Mouse (Mus musculus): ENCODE measurements around the gene Pard3b.

- TF ChIP-seq CTCF (IDR thresholded peaks at IDR 0.05; ENCODE audit: low read depth, low read length) (no peak), POLR2A (IDR thresholded peaks at IDR 0.05; ENCODE audit: borderline replicate concordance, low read depth, low read length) (no peak)
These were observed 705.7 kb downstream of the Pard3b start for GRCm38 (mm10) chr1:62344286-62344685.

All from bone marrow macrophage, adult 2 months (primary cell).